Mouse (Mus musculus): ENCODE results near the gene Gm21188.
"Not testable (repeated sequence)": the region's sequence is repeated elsewhere in the genome, so short reads cannot be mapped to it uniquely, and the experiment has no call there.

Gm21188 gene

GRCm38 (mm10) chr13:120052085-120052484, at the start of gene Gm21188:
Gm21188 (minus strand) TSS chr13:120052194.
- DNase-seq (ENCODE audit: low spot score in 2 of 2), result not testable (repeated sequence)

- not testable (repeated sequence) for DNase-seq (ENCODE audit: low spot score in 2 of 2)
Measured at GRCm38 (mm10) chr13:120099327-120099726, 47.3 kb upstream of the Gm21188 start.

- not testable (repeated sequence) for DNase-seq (ENCODE audit: low spot score in 2 of 2)
Measured at GRCm38 (mm10) chr13:120096938-120097256, 44.9 kb upstream of the Gm21188 start.

GRCm38 (mm10) chr13:120096241-120096937, 44.4 kb upstream of the Gm21188 start:
- DNase-seq (ENCODE audit: low spot score in 2 of 2), result not testable (repeated sequence)

- not testable (repeated sequence) for DNase-seq (ENCODE audit: low spot score in 2 of 2)
Measured at GRCm38 (mm10) chr13:120092950-120093349, 41.0 kb upstream of the Gm21188 start.

GRCm38 (mm10) chr13:120079644-120080043, 27.6 kb upstream of the Gm21188 start:
- not testable (repeated sequence) for DNase-seq (ENCODE audit: low spot score in 2 of 2)

- DNase-seq (ENCODE audit: low spot score in 2 of 2), result not testable (repeated sequence)
Measured at GRCm38 (mm10) chr13:120070878-120071277, 18.9 kb upstream of the Gm21188 start.

- DNase-seq (ENCODE audit: low spot score in 2 of 2), result not testable (repeated sequence)
Measured at GRCm38 (mm10) chr13:120070012-120070598, 18.1 kb upstream of the Gm21188 start.

- DNase-seq (ENCODE audit: low spot score in 2 of 2), result not testable (repeated sequence)
Measured at GRCm38 (mm10) chr13:120063439-120064089, 11.6 kb upstream of the Gm21188 start.

- DNase-seq (ENCODE audit: low spot score in 2 of 2), result not testable (repeated sequence)
Measured at GRCm38 (mm10) chr13:120062903-120063302, 10.9 kb upstream of the Gm21188 start.

GRCm38 (mm10) chr13:120048608-120049007, 3.4 kb downstream of the Gm21188 start:
- DNase-seq (ENCODE audit: low spot score in 2 of 2), result not testable (repeated sequence)

- not testable (repeated sequence) for DNase-seq (ENCODE audit: low spot score in 2 of 2)
Measured at GRCm38 (mm10) chr13:120048186-120048585, 3.8 kb downstream of the Gm21188 start.

- DNase-seq (ENCODE audit: low spot score in 2 of 2), result not testable (repeated sequence)
Measured at GRCm38 (mm10) chr13:120046422-120047209, 5.4 kb downstream of the Gm21188 start.

- not testable (repeated sequence) for DNase-seq (ENCODE audit: low spot score in 2 of 2)
Measured at GRCm38 (mm10) chr13:120041145-120041544, 10.8 kb downstream of the Gm21188 start.

- not testable (repeated sequence) for DNase-seq (ENCODE audit: low spot score in 2 of 2)
Measured at GRCm38 (mm10) chr13:120037881-120038280, 14.1 kb downstream of the Gm21188 start.

- not testable (repeated sequence) for DNase-seq (ENCODE audit: low spot score in 2 of 2)
Measured at GRCm38 (mm10) chr13:120036577-120037115, 15.3 kb downstream of the Gm21188 start.

- peak; percentile 17 to 33 for DNase-seq (ENCODE audit: low spot score in 2 of 2)
Measured at GRCm38 (mm10) chr13:120035151-120035550, 16.8 kb downstream of the Gm21188 start.

- not testable (repeated sequence) for DNase-seq (ENCODE audit: low spot score in 2 of 2)
Measured at GRCm38 (mm10) chr13:120034637-120035036, 17.4 kb downstream of the Gm21188 start.

GRCm38 (mm10) chr13:120033516-120034190, 18.3 kb downstream of the Gm21188 start:
- DNase-seq (ENCODE audit: low spot score in 2 of 2), result peak in 1 of 2 experiments; percentile 42

- DNase-seq (ENCODE audit: low spot score in 2 of 2), result peak; percentile 22 to 64
Measured at GRCm38 (mm10) chr13:120031676-120032075, 20.3 kb downstream of the Gm21188 start.

- not testable (repeated sequence) for DNase-seq (ENCODE audit: low spot score in 2 of 2)
Measured at GRCm38 (mm10) chr13:120027368-120027767, 24.6 kb downstream of the Gm21188 start.
